Mouse (Mus musculus): ENCODE data around the gene Znrf1. TPM values are rescaled to one million over a fixed set of nuclear protein-coding genes. Genes with fewer than 3 reads are reported as not detected.
"Not testable (repeated sequence)": the region's sequence is repeated elsewhere in the genome, so short reads cannot be mapped to it uniquely, and the experiment has no call there.

The Znrf1 gene
- 41.3 and 124 TPM in 2 replicates for polyA plus RNA-seq (2011; ENCODE audit: insufficient read depth, insufficient read length, low replicate concordance, missing spikeins)

- under 1% methylated on average over 83 of the region's 100 CpGs for WGBS
- peaks cover 2% of the 10 kb centered on the region for H3K4me1 ChIP-seq (ENCODE audit: control insufficient read depth, insufficient read depth, low read length)
- peak; percentile 71 for TF ChIP-seq CTCF (IDR thresholded peaks at IDR 0.05; ENCODE audit: control insufficient read depth, insufficient read depth, low read length)
- TF ChIP-seq POLR2A (IDR thresholded peaks at IDR 0.05; ENCODE audit: borderline replicate concordance, control insufficient read depth, low read depth, low read length): peak; percentile 33; the same call in 1 of the 2 replicates
- H3K4me3 ChIP-seq (replicated peaks; ENCODE audit: control insufficient read depth, low read depth, low read length): peak within 1 kb of the TSS; percentile 71
- peak within 1 kb of the TSS; percentile 96 for H3K27ac ChIP-seq (ENCODE audit: control insufficient read depth, insufficient read depth, low read depth, low read length, poor library complexity)
Observed at GRCm38 (mm10) chr8:111536031-111536977, at the start of gene Znrf1. Gene Znrf1, plus strand, starts transcription at chr8:111536097.

GRCm38 (mm10) chr8:111490034-111490591 is 45.8 kb upstream of the Znrf1 start:
- H3K27ac ChIP-seq (ENCODE audit: control insufficient read depth, insufficient read depth, low read depth, low read length, poor library complexity): no peak overlapping the region
- H3K4me1 ChIP-seq (ENCODE audit: control insufficient read depth, insufficient read depth, low read length): no peaks in the 10 kb centered on the region
- no peak overlapping the region for H3K4me3 ChIP-seq (replicated peaks; ENCODE audit: control insufficient read depth, low read depth, low read length)
- 88% methylated on average over 10 of the region's 10 CpGs for WGBS
- TF ChIP-seq CTCF (IDR thresholded peaks at IDR 0.05; ENCODE audit: control insufficient read depth, insufficient read depth, low read length) (no peak), POLR2A (IDR thresholded peaks at IDR 0.05; ENCODE audit: borderline replicate concordance, control insufficient read depth, low read depth, low read length) (no peak)

- no peak for TF ChIP-seq CTCF (IDR thresholded peaks at IDR 0.05; ENCODE audit: control insufficient read depth, insufficient read depth, low read length)
- TF ChIP-seq POLR2A (IDR thresholded peaks at IDR 0.05; ENCODE audit: borderline replicate concordance, control insufficient read depth, low read depth, low read length): no peak
- WGBS: 85% methylated on average over 7 of the region's 7 CpGs
- no peaks in the 10 kb centered on the region for H3K4me1 ChIP-seq (ENCODE audit: control insufficient read depth, insufficient read depth, low read length)
- no peak overlapping the region for H3K27ac ChIP-seq (ENCODE audit: control insufficient read depth, insufficient read depth, low read depth, low read length, poor library complexity)
- H3K4me3 ChIP-seq (replicated peaks; ENCODE audit: control insufficient read depth, low read depth, low read length): no peak overlapping the region
Observed at GRCm38 (mm10) chr8:111491191-111491590, 44.7 kb upstream of the Znrf1 start.

- Histone ChIP-seq H3K4me1 (ENCODE audit: control insufficient read depth, insufficient read depth, low read length) (no peaks in the 10 kb centered on the region), H3K27ac (ENCODE audit: control insufficient read depth, insufficient read depth, low read depth, low read length, poor library complexity) (no peak overlapping the region), H3K4me3 (replicated peaks; ENCODE audit: control insufficient read depth, low read depth, low read length) (no peak overlapping the region)
- WGBS: 87% methylated on average over 9 of the region's 9 CpGs
- TF ChIP-seq CTCF (IDR thresholded peaks at IDR 0.05; ENCODE audit: control insufficient read depth, insufficient read depth, low read length) (no peak), POLR2A (IDR thresholded peaks at IDR 0.05; ENCODE audit: borderline replicate concordance, control insufficient read depth, low read depth, low read length) (no peak)
Observed at GRCm38 (mm10) chr8:111492508-111492907, 43.4 kb upstream of the Znrf1 start.

GRCm38 (mm10) chr8:111493176-111493575 is 42.7 kb upstream of the Znrf1 start:
- Histone ChIP-seq H3K27ac (ENCODE audit: control insufficient read depth, insufficient read depth, low read depth, low read length, poor library complexity) (no peak overlapping the region), H3K4me3 (replicated peaks; ENCODE audit: control insufficient read depth, low read depth, low read length) (no peak overlapping the region), H3K4me1 (ENCODE audit: control insufficient read depth, insufficient read depth, low read length) (no peaks in the 10 kb centered on the region)
- WGBS: 89% methylated on average over 3 of the region's 3 CpGs
- TF ChIP-seq POLR2A (IDR thresholded peaks at IDR 0.05; ENCODE audit: borderline replicate concordance, control insufficient read depth, low read depth, low read length): no peak
- TF ChIP-seq CTCF (IDR thresholded peaks at IDR 0.05; ENCODE audit: control insufficient read depth, insufficient read depth, low read length): no peak

- no peak overlapping the region for H3K4me3 ChIP-seq (replicated peaks; ENCODE audit: control insufficient read depth, low read depth, low read length)
- WGBS: 88% methylated on average over 7 of the region's 7 CpGs
- no peak overlapping the region for H3K27ac ChIP-seq (ENCODE audit: control insufficient read depth, insufficient read depth, low read depth, low read length, poor library complexity)
- no peaks in the 10 kb centered on the region for H3K4me1 ChIP-seq (ENCODE audit: control insufficient read depth, insufficient read depth, low read length)
- TF ChIP-seq CTCF (IDR thresholded peaks at IDR 0.05; ENCODE audit: control insufficient read depth, insufficient read depth, low read length) (no peak), POLR2A (IDR thresholded peaks at IDR 0.05; ENCODE audit: borderline replicate concordance, control insufficient read depth, low read depth, low read length) (no peak)
Observed at GRCm38 (mm10) chr8:111496326-111496725, 39.6 kb upstream of the Znrf1 start.

GRCm38 (mm10) chr8:111498249-111498648 is 37.6 kb upstream of the Znrf1 start:
- not testable (repeated sequence) for H3K4me3 ChIP-seq (replicated peaks; ENCODE audit: control insufficient read depth, low read depth, low read length); H3K27ac ChIP-seq (ENCODE audit: control insufficient read depth, insufficient read depth, low read depth, low read length, poor library complexity); H3K4me1 ChIP-seq (ENCODE audit: control insufficient read depth, insufficient read depth, low read length)
- WGBS: 11% methylated on average over 6 of the region's 6 CpGs

- TF ChIP-seq CTCF (IDR thresholded peaks at IDR 0.05; ENCODE audit: control insufficient read depth, insufficient read depth, low read length) (no peak), POLR2A (IDR thresholded peaks at IDR 0.05; ENCODE audit: borderline replicate concordance, control insufficient read depth, low read depth, low read length) (no peak)
- WGBS: 58% methylated on average over 11 of the region's 11 CpGs
- H3K27ac ChIP-seq (ENCODE audit: control insufficient read depth, insufficient read depth, low read depth, low read length, poor library complexity): no peak overlapping the region
- H3K4me3 ChIP-seq (replicated peaks; ENCODE audit: control insufficient read depth, low read depth, low read length): no peak overlapping the region
- H3K4me1 ChIP-seq (ENCODE audit: control insufficient read depth, insufficient read depth, low read length): no peaks in the 10 kb centered on the region
Observed at GRCm38 (mm10) chr8:111501724-111502464, 34.0 kb upstream of the Znrf1 start.
